Mouse (Mus musculus) lung, embryonic 15.5 days (tissue): ENCODE measurements around the gene Btbd35f13. TPM values are rescaled to one million over a fixed set of nuclear protein-coding genes. Genes with fewer than 3 reads are reported as not detected.
"Not testable (repeated sequence)": the region's sequence is repeated elsewhere in the genome, so short reads cannot be mapped to it uniquely, and the experiment has no call there.

Experiments
- ATAC-seq: fragments of 200-750 bp; cut with Nextera tagmentation; 2 replicates; pipeline ENCODE4 v1.8.0; 2017; ENCODE audit warnings: moderate number of reproducible peaks, borderline replicate concordance; ENCODE audit not compliant: low FRiP score, low TSS enrichment; ENCODE audit errors: extremely low read depth
- H3K27ac ChIP-seq: fragments of 300-500 bp; sonication (generic); 2 replicates; pipeline ENCODE4 v1.5.1; 2015; ENCODE audit warnings: moderate library complexity, mild to moderate bottlenecking, inconsistent platforms
- H3K27me3 ChIP-seq: fragments of 300-500 bp; sonication (generic); 2 replicates; pipeline ENCODE4 v1.6.1; 2015; ENCODE audit warnings: inconsistent platforms
- H3K36me3 ChIP-seq: fragments of 300-500 bp; sonication (generic); 2 replicates; pipeline ENCODE4 v1.6.1; 2015; ENCODE audit warnings: inconsistent platforms
- H3K4me1 ChIP-seq: fragments of 300-500 bp; sonication (generic); 2 replicates; pipeline ENCODE4 v1.6.1; 2015; ENCODE audit warnings: inconsistent platforms
- H3K4me2 ChIP-seq: fragments of 300-500 bp; sonication (generic); 2 replicates; pipeline ENCODE4 v1.6.1; 2015; ENCODE audit warnings: inconsistent platforms, mild to moderate bottlenecking, moderate library complexity
- H3K4me3 ChIP-seq: fragments of 300-500 bp; sonication (generic); 2 replicates; pipeline ENCODE4 v1.5.1; 2015; ENCODE audit warnings: mild to moderate bottlenecking, inconsistent platforms
- H3K9ac ChIP-seq: fragments of 300-500 bp; sonication (generic); 2 replicates; pipeline ENCODE4 v1.6.1; 2015; ENCODE audit warnings: inconsistent platforms
- H3K9me3 ChIP-seq: fragments of 300-500 bp; sonication (generic); 2 replicates; pipeline ENCODE4 v1.6.1; 2016; ENCODE audit warnings: inconsistent platforms
- whole genome bisulfite sequencing: fragments of 180-500 bp; shearing (Covaris S2); methylation state at CpG from one replicate; pipeline ENCODE4 v1.1.7; 2015; 5-methylcytosine and 5-hydroxymethylcytosine counted together
- polyA plus RNA-seq: library from polyadenylated mRNA; unstranded; fragments of >200 nt; fragmentation: Nextera tagmentation; extraction: Ambion mirVana; gene quantifications from 2 replicates; pipeline ENCODE4 v1.2.1, GENCODE M21; 2015

The Btbd35f13 gene
- polyA plus RNA-seq, result not detected in 2 replicates

GRCm38 (mm10) chrX:33656872-33657271 lies at the start of gene Btbd35f13:
Gene Btbd35f13 (plus strand): TSS chrX:33657172.
- not testable (repeated sequence) for H3K4me1 ChIP-seq, H3K9ac ChIP-seq, H3K9me3 ChIP-seq, H3K27ac ChIP-seq, H3K4me3 ChIP-seq, ATAC-seq, H3K27me3 ChIP-seq, H3K4me2 ChIP-seq, H3K36me3 ChIP-seq
- WGBS, result 54% methylated on average over 3 of the region's 3 CpGs

DNA sequence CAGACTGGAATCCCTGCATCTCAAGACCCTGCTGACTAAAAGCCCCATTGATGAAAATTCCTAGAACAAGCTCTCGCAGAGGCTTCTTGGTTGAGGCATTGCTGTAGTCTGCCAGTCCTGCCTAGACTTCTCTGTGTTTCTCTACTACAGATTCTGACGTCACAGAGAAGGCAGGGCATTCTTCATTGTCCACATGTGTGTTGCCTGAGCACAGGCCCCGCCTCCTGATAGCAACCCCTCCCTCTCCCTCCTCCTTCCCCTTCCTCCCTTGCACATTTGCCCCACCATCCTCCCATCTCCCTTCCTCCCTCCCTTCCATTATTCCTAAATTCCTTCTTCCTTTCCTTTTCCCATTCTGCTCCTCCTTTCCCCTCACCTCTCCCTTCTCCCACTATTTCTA lies 45.3 kb downstream of the Btbd35f13 start, which contains the start of gene Btbd35f14:
Btbd35f14 (minus strand) TSS at position 101 of the 400 bp plus-strand sequence.
- not testable (repeated sequence) for H3K4me2 ChIP-seq, H3K9me3 ChIP-seq, H3K27ac ChIP-seq, ATAC-seq, H3K27me3 ChIP-seq, H3K36me3 ChIP-seq, H3K4me1 ChIP-seq, H3K9ac ChIP-seq, H3K4me3 ChIP-seq
- no CpG with 5 or more reads among the region's 3 CpGs for WGBS

Other genes starting within 250 kb of the Btbd35f13 start
- gene Btbd35f15, start 79.9 kb upstream of the Btbd35f13 start, polyA plus RNA-seq, result not detected in 2 replicates
- not detected in 2 replicates for gene Btbd35f14, start 45.2 kb downstream of the Btbd35f13 start, polyA plus RNA-seq